ENCODE assay signal across 15 mouse cellular contexts in the genomic region with DNA sequence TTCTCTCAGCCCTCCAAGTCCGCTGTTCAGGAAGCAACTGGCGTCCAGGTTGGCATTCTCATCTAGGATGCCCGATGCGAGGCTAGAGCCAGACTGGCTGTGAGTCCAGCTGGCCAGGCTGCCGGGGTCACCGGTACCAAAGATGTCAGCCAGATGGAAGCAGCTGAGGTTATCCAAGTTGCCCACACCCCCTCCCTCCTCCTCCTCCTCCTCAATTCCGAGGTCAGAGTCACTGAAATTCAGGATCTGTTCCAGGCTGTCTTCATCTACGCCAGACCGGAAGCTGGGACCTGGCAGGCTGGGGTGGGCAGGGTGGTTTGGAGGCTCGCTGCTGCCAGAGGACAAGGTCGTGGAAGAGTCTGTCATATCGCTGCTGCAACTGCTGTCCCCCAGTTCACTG. TPM values are rescaled to one million over a fixed set of nuclear protein-coding genes. Genes with fewer than 3 reads are reported as not detected.
DNase-seq lines count a peak whose midpoint lies in the region; ATAC-seq and TF ChIP-seq lines count a peak whose summit lies in the region.
"Had no signal": no experiment of that assay in that cellular context is flagged by ENCODE, and none has a peak within 500 bp of the region (broad histone marks: within the 10 kb centered on the region; RNA-seq: fewer than 3 reads in every experiment).

No protein-coding gene starts in this region.

- ATAC-seq in forebrain, embryonic 15.5 days (replicated peaks): no peak
- ATAC-seq in forebrain, embryonic 11.5 days (replicated peaks; ENCODE audit: low FRiP score): no peak
- no peak for ATAC-seq in erythroid progenitor cell, adult 5-6 weeks (replicated peaks; ENCODE audit: low FRiP score, poor library complexity, severe bottlenecking)

- no peaks in the 10 kb centered on the region for H3K36me3 ChIP-seq in forebrain, embryonic 15.5 days
- no peaks in the 10 kb centered on the region for H3K36me3 ChIP-seq in forebrain, embryonic 11.5 days (ENCODE audit: control insufficient read depth, insufficient read depth, low read length)

- no peak for TF ChIP-seq CTCF in layer of hippocampus, adult 2 months (conservative IDR thresholded peaks at IDR 0.05)

- H3K4me2 ChIP-seq in forebrain, embryonic 15.5 days (replicated peaks): no peak overlapping the region
- no peak overlapping the region for H3K4me2 ChIP-seq in forebrain, embryonic 11.5 days (ENCODE audit: low read depth, low read length, severe bottlenecking)

- H3K27me3 ChIP-seq in forebrain, embryonic 15.5 days: no peaks in the 10 kb centered on the region
- H3K27me3 ChIP-seq in forebrain, embryonic 11.5 days (ENCODE audit: control insufficient read depth, insufficient read depth, low read length): no peaks in the 10 kb centered on the region

- no peaks in the 10 kb centered on the region for H3K9me3 ChIP-seq in forebrain, embryonic 15.5 days
- no peaks in the 10 kb centered on the region for H3K9me3 ChIP-seq in forebrain, embryonic 11.5 days (ENCODE audit: control insufficient read depth, low read length)

- peak overlapping the region; percentile 44 for H3K27ac ChIP-seq in forebrain, embryonic 15.5 days (replicated peaks)
- H3K27ac ChIP-seq in forebrain, embryonic 11.5 days (ENCODE audit: low read depth, low read length): no peak overlapping the region
- H3K27ac ChIP-seq in layer of hippocampus, adult 2 months: no peak overlapping the region
- H3K27ac ChIP-seq: liver, embryonic 14.5 days had no signal

- H3K4me1 ChIP-seq in forebrain, embryonic 15.5 days: peaks cover 35% of the 10 kb centered on the region
- no peaks in the 10 kb centered on the region; the same call in 1 of the 2 replicates for H3K4me1 ChIP-seq in forebrain, embryonic 11.5 days (replicated peaks; ENCODE audit: control insufficient read depth, insufficient read depth, low read length)

- 80% methylated on average over 12 of the region's 12 CpGs for WGBS in forebrain, embryonic 15.5 days
- WGBS in forebrain, embryonic 11.5 days: 93% methylated on average over 12 of the region's 12 CpGs

- no peak overlapping the region for H3K4me3 ChIP-seq in forebrain, embryonic 15.5 days
- H3K4me3 ChIP-seq in forebrain, embryonic 11.5 days (ENCODE audit: low read depth, low read length): no peak overlapping the region
- no peak overlapping the region for H3K4me3 ChIP-seq in layer of hippocampus, adult 2 months

- no peak for DNase-seq in forebrain, embryonic 11.5 days (ENCODE audit: low spot score)
- DNase-seq in layer of hippocampus, postnatal 10 days (ENCODE audit: low spot score in 2 of 2): peak; percentile 22 to 51
- DNase-seq in layer of hippocampus, adult 2 months (ENCODE audit: low spot score in 2 of 2): no peak
- peak; percentile 83 for DNase-seq in cerebellum, adult 11-12 months
- DNase-seq in gastrocnemius, postnatal 25 days: peak; percentile 81
- DNase-seq in thymus, postnatal 0 days (ENCODE audit: low spot score): no peak
- DNase-seq: B cell, adult 2 months; kidney, adult 11 months; thymus, adult 18-20 months had no signal

- no peak overlapping the region for H3K9ac ChIP-seq in forebrain, embryonic 15.5 days (replicated peaks)
- no peak overlapping the region for H3K9ac ChIP-seq in forebrain, embryonic 11.5 days (ENCODE audit: low read length)
- H3K9ac ChIP-seq: liver, embryonic 14.5 days had no signal

RNA-seq across cellular contexts. Expression of a gene that starts 11.9 kb away (rescaled TPM):
- polyA plus RNA-seq in forebrain, embryonic 15.5 days (2015; fragmentation: Nextera tagmentation; extraction: Ambion mirVana): 1.6 and 2.0 TPM in 2 replicates
- polyA plus RNA-seq in forebrain, embryonic 11.5 days (2014; fragmentation: Nextera tagmentation; extraction: Ambion mirVana): 1.5 and 1.6 TPM in 2 replicates
- total RNA-seq in layer of hippocampus, postnatal 10 days (2021): 10 to 100 TPM in 1 of 2 experiments, 1 to 10 TPM in 1; 9.9 to 10.4 TPM
- total RNA-seq in layer of hippocampus, adult 2 months (2021): 10 to 100 TPM; 13.7 TPM
- total RNA-seq in gastrocnemius, postnatal 25 days (2021): 1 to 10 TPM; 2.4 to 3.6 TPM
- 2.1 and 2.2 TPM in 2 replicates for total RNA-seq in erythroid progenitor cell, adult 5-6 weeks (2015; ENCODE audit: low replicate concordance)
- 1.4 and 3.0 TPM in 2 replicates for total RNA-seq in erythroid progenitor cell, adult 5-6 weeks (2017; ENCODE audit: low replicate concordance)
- polyA plus RNA-seq in thymus, postnatal 0 days (2015; fragmentation: Nextera tagmentation; extraction: Ambion mirVana): 41.3 and 43.3 TPM in 2 replicates

RNA-seq across cellular contexts. Expression of a gene that starts 35.2 kb away (rescaled TPM):
- 0.57 and 0.69 TPM in 2 replicates for polyA plus RNA-seq in forebrain, embryonic 15.5 days (2015; fragmentation: Nextera tagmentation; extraction: Ambion mirVana)
- polyA plus RNA-seq in forebrain, embryonic 11.5 days (2014; fragmentation: Nextera tagmentation; extraction: Ambion mirVana): 0.11 and 0.33 TPM in 2 replicates
- 1 to 10 TPM; 1.3 to 2.9 TPM for total RNA-seq in layer of hippocampus, postnatal 10 days (2021)
- under 1 TPM; 0.49 to 0.92 TPM for total RNA-seq in layer of hippocampus, adult 2 months (2021)
- total RNA-seq in gastrocnemius, postnatal 25 days (2021): not detected
- total RNA-seq in erythroid progenitor cell, adult 5-6 weeks (2015; ENCODE audit: low replicate concordance): 2.1 TPM in 1 of 2 replicates, not detected in the other
- total RNA-seq in erythroid progenitor cell, adult 5-6 weeks (2017; ENCODE audit: low replicate concordance): 1.5 TPM in 1 of 2 replicates, not detected in the other
- polyA plus RNA-seq in thymus, postnatal 0 days (2015; fragmentation: Nextera tagmentation; extraction: Ambion mirVana): 0.05 TPM in 2 replicates
- total RNA-seq: heart, postnatal 36 days; MEL had no signal

RNA-seq across cellular contexts. Expression of a gene that starts 35.2 kb away (rescaled TPM):
- polyA plus RNA-seq in forebrain, embryonic 15.5 days (2015; fragmentation: Nextera tagmentation; extraction: Ambion mirVana): 25.5 and 26.2 TPM in 2 replicates
- polyA plus RNA-seq in forebrain, embryonic 11.5 days (2014; fragmentation: Nextera tagmentation; extraction: Ambion mirVana): 19.3 and 25.7 TPM in 2 replicates
- total RNA-seq in layer of hippocampus, postnatal 10 days (2021): 10 to 100 TPM; 28.9 to 31.2 TPM
- total RNA-seq in layer of hippocampus, adult 2 months (2021): 10 to 100 TPM; 33.1 to 40.8 TPM
- total RNA-seq in gastrocnemius, postnatal 25 days (2021): 10 to 100 TPM; 17.2 to 19.3 TPM
- total RNA-seq in erythroid progenitor cell, adult 5-6 weeks (2015; ENCODE audit: low replicate concordance): 2.5 and 4.2 TPM in 2 replicates
- total RNA-seq in erythroid progenitor cell, adult 5-6 weeks (2017; ENCODE audit: low replicate concordance): 0.90 and 2.3 TPM in 2 replicates
- 7.6 and 8.3 TPM in 2 replicates for polyA plus RNA-seq in thymus, postnatal 0 days (2015; fragmentation: Nextera tagmentation; extraction: Ambion mirVana)

RNA-seq across cellular contexts. Expression of a gene that starts 50.8 kb away (rescaled TPM):
- not detected in 2 replicates for polyA plus RNA-seq in forebrain, embryonic 15.5 days (2015; fragmentation: Nextera tagmentation; extraction: Ambion mirVana)
- polyA plus RNA-seq in forebrain, embryonic 11.5 days (2014; fragmentation: Nextera tagmentation; extraction: Ambion mirVana): not detected in 2 replicates
- total RNA-seq in layer of hippocampus, postnatal 10 days (2021): under 1 TPM; 0.07 to 0.09 TPM
- under 1 TPM; 0.10 to 0.23 TPM for total RNA-seq in layer of hippocampus, adult 2 months (2021)
- 100 to 1,000 TPM; 105 to 112 TPM for total RNA-seq in gastrocnemius, postnatal 25 days (2021)
- total RNA-seq in erythroid progenitor cell, adult 5-6 weeks (2015; ENCODE audit: low replicate concordance): not detected in 2 replicates
- not detected in 2 replicates for total RNA-seq in erythroid progenitor cell, adult 5-6 weeks (2017; ENCODE audit: low replicate concordance)
- polyA plus RNA-seq in thymus, postnatal 0 days (2015; fragmentation: Nextera tagmentation; extraction: Ambion mirVana): 0.09 TPM in 1 of 2 replicates, not detected in the other
- total RNA-seq: megakaryocyte, adult 5-6 weeks; MEL had no signal
- polyA plus RNA-seq: liver, embryonic 14.5 days had no signal

Comparison
In these comparisons a context has a peak if more than half of its experiments do, and no peak if none do; other contexts are left out.
1. DNase-seq: peak in layer of hippocampus, postnatal 10 days (2 of 2), cerebellum, adult 11-12 months (single experiment) and gastrocnemius, postnatal 25 days (single experiment); none in forebrain, embryonic 11.5 days (single experiment), layer of hippocampus, adult 2 months (0 of 2) and thymus, postnatal 0 days (single experiment).